8 mouse cellular contexts compared by ENCODE assay signal in genomic region chr10:75326553-75326952, GRCm38 (mm10). TPM values are rescaled to one million over a fixed set of nuclear protein-coding genes. Genes with fewer than 3 reads are reported as not detected.
DNase-seq lines count a peak whose midpoint lies in the region; ATAC-seq and TF ChIP-seq lines count a peak whose summit lies in the region.

No protein-coding gene starts in this region.

- H3K9me3 ChIP-seq in heart, postnatal 0 days (replicated peaks; ENCODE audit: control insufficient read depth, low read length) = no peaks in the 10 kb centered on the region
- H3K9me3 ChIP-seq in midbrain, embryonic 13.5 days = no peaks in the 10 kb centered on the region
- no peaks in the 10 kb centered on the region for H3K9me3 ChIP-seq in forebrain, embryonic 15.5 days

- TF ChIP-seq EP300 in heart, postnatal 0 days (IDR thresholded peaks at IDR 0.05; ENCODE audit: low read depth) = no peak

- WGBS in heart, postnatal 0 days = 29% methylated on average over 3 of the region's 3 CpGs
- WGBS in midbrain, embryonic 13.5 days = 81% methylated on average over 3 of the region's 3 CpGs
- WGBS in forebrain, embryonic 15.5 days = 86% methylated on average over 3 of the region's 3 CpGs

- no peaks in the 10 kb centered on the region for H3K27me3 ChIP-seq in heart, postnatal 0 days (ENCODE audit: control insufficient read depth, insufficient read depth, low read length)
- H3K27me3 ChIP-seq in midbrain, embryonic 13.5 days = no peaks in the 10 kb centered on the region
- H3K27me3 ChIP-seq in forebrain, embryonic 15.5 days = no peaks in the 10 kb centered on the region

- TF ChIP-seq CTCF in heart, postnatal 0 days (IDR thresholded peaks at IDR 0.05; ENCODE audit: low read depth) = no peak

- H3K9ac ChIP-seq in heart, postnatal 0 days (replicated peaks; ENCODE audit: low read depth, low read length) = no peak overlapping the region
- no peak overlapping the region for H3K9ac ChIP-seq in midbrain, embryonic 13.5 days (replicated peaks)
- H3K9ac ChIP-seq in forebrain, embryonic 15.5 days (replicated peaks) = no peak overlapping the region

- H3K27ac ChIP-seq in heart, postnatal 0 days (ENCODE audit: low read depth) = peak overlapping the region; percentile 50; the same call in 1 of the 2 replicates
- no peak overlapping the region for H3K27ac ChIP-seq in midbrain, embryonic 13.5 days
- no peak overlapping the region for H3K27ac ChIP-seq in forebrain, embryonic 15.5 days (replicated peaks)

- peaks cover 19% of the 10 kb centered on the region for H3K4me1 ChIP-seq in heart, postnatal 0 days (ENCODE audit: control insufficient read depth, insufficient read depth)
- H3K4me1 ChIP-seq in midbrain, embryonic 13.5 days (replicated peaks) = no peaks in the 10 kb centered on the region
- peaks cover 3% of the 10 kb centered on the region; the same call in 1 of the 2 replicates for H3K4me1 ChIP-seq in forebrain, embryonic 15.5 days

- no peaks in the 10 kb centered on the region for H3K36me3 ChIP-seq in heart, postnatal 0 days (replicated peaks; ENCODE audit: control insufficient read depth, insufficient read depth, low read length)
- H3K36me3 ChIP-seq in midbrain, embryonic 13.5 days = no peaks in the 10 kb centered on the region
- no peaks in the 10 kb centered on the region for H3K36me3 ChIP-seq in forebrain, embryonic 15.5 days

- ATAC-seq in heart, postnatal 0 days (ENCODE audit: insufficient read depth, low read depth) = peak; percentile 59; the same call in 1 of the 2 replicates
- no peak for ATAC-seq in midbrain, embryonic 13.5 days
- no peak for ATAC-seq in forebrain, embryonic 15.5 days (replicated peaks)

- no peak overlapping the region for H3K4me3 ChIP-seq in heart, postnatal 0 days (ENCODE audit: low read depth, low read length)
- H3K4me3 ChIP-seq in midbrain, embryonic 13.5 days (replicated peaks) = no peak overlapping the region
- no peak overlapping the region for H3K4me3 ChIP-seq in forebrain, embryonic 15.5 days

- DNase-seq in 3T3-L1 (ENCODE audit: low read depth, low spot score) = peak; percentile 37
- DNase-seq in MN1 (ENCODE audit: low spot score) = peak; percentile 73
- peak; percentile 75 for DNase-seq in heart, postnatal 0 days (ENCODE audit: low spot score)
- peak; percentile 78 for DNase-seq in lung, postnatal 10 days
- DNase-seq in embryo, embryonic 10.5 days (ENCODE audit: low spot score) = no peak
- DNase-seq in left cerebral cortex, adult 8-10 months (ENCODE audit: low spot score in 2 of 2) = no peak

- H3K4me2 ChIP-seq in heart, postnatal 0 days (ENCODE audit: low read depth, low read length) = no peak overlapping the region
- no peak overlapping the region for H3K4me2 ChIP-seq in midbrain, embryonic 13.5 days (replicated peaks)
- no peak overlapping the region for H3K4me2 ChIP-seq in forebrain, embryonic 15.5 days (replicated peaks)

RNA-seq across cellular contexts. Expression of gene Adora2a, which starts 9.9 kb away (rescaled TPM):
- 15.8 and 51.3 TPM in 2 replicates for total RNA-seq in heart, postnatal 0 days (2014; rRNA removed; ENCODE audit: low replicate concordance)
- polyA plus RNA-seq in heart, postnatal 0 days (2015; fragmentation: Nextera tagmentation; extraction: Ambion mirVana) = 3.6 and 4.4 TPM in 2 replicates
- 2.6 and 3.0 TPM in 2 replicates for polyA plus RNA-seq in midbrain, embryonic 13.5 days (2015; fragmentation: Nextera tagmentation; extraction: Ambion mirVana)
- 6.4 and 8.2 TPM in 2 replicates for polyA plus RNA-seq in forebrain, embryonic 15.5 days (2015; fragmentation: Nextera tagmentation; extraction: Ambion mirVana)
- total RNA-seq in left cerebral cortex, adult 8-10 months (2022) = 10 to 100 TPM; 57.0 to 85.4 (median 75.0) TPM

Comparison
In these comparisons a context has a peak if more than half of its experiments do, and no peak if none do; other contexts are left out.
1. DNase-seq: peak in 3T3-L1 (single experiment), MN1 (single experiment), heart, postnatal 0 days (single experiment) and lung, postnatal 10 days (single experiment); none in embryo, embryonic 10.5 days (single experiment) and left cerebral cortex, adult 8-10 months (0 of 2).